Mouse (Mus musculus) ovary, postnatal 36 days (tissue): Measurements from ENCODE around the gene Unc45b.
"Not testable (repeated sequence)": the region's sequence is repeated elsewhere in the genome, so short reads cannot be mapped to it uniquely, and the experiment has no call there.

Experiments used
- DNase-seq: peaks from one replicate; pipeline ENCODE4 v3.0.0; 2022; ENCODE audit warnings: low spot score, mixed read lengths

Unc45b gene

GRCm38 (mm10) chr11:82949036-82949435, 38.7 kb downstream of the Unc45b start:
- DNase-seq = no peak

- DNase-seq = no peak
Observed at GRCm38 (mm10) chr11:82950736-82951481, 40.6 kb downstream of the Unc45b start, which contains the start of gene Slfn5. TSS of gene Slfn5 (plus strand) at chr11:82951349.

- peak; percentile 29 for DNase-seq
Observed at GRCm38 (mm10) chr11:82951865-82952611, 41.7 kb downstream of the Unc45b start.

- no peak for DNase-seq
Observed at GRCm38 (mm10) chr11:82952612-82953542, 42.5 kb downstream of the Unc45b start.

GRCm38 (mm10) chr11:82954631-82955030, 44.3 kb downstream of the Unc45b start:
- DNase-seq = no peak

GRCm38 (mm10) chr11:82956925-82957324, 46.6 kb downstream of the Unc45b start:
- DNase-seq = no peak

GRCm38 (mm10) chr11:82959613-82960012, 49.3 kb downstream of the Unc45b start:
- DNase-seq = no peak

GRCm38 (mm10) chr11:82961743-82962142, 51.4 kb downstream of the Unc45b start:
- no peak for DNase-seq

GRCm38 (mm10) chr11:82962215-82962614, 51.9 kb downstream of the Unc45b start:
- DNase-seq = no peak

GRCm38 (mm10) chr11:82970712-82971589, 60.6 kb downstream of the Unc45b start:
- peak; percentile 48 for DNase-seq

GRCm38 (mm10) chr11:82971590-82971974, 61.2 kb downstream of the Unc45b start:
- no peak for DNase-seq

- no peak for DNase-seq
Observed at GRCm38 (mm10) chr11:82973916-82974315, 63.6 kb downstream of the Unc45b start.

- DNase-seq = not testable (repeated sequence)
Observed at GRCm38 (mm10) chr11:82982409-82982808, 72.1 kb downstream of the Unc45b start.

- no peak for DNase-seq
Observed at GRCm38 (mm10) chr11:82983193-82983592, 72.8 kb downstream of the Unc45b start.

GRCm38 (mm10) chr11:82987621-82988020, 77.3 kb downstream of the Unc45b start:
- no peak for DNase-seq

GRCm38 (mm10) chr11:82989357-82989756, 79.0 kb downstream of the Unc45b start:
- no peak for DNase-seq

- peak; percentile 41 for DNase-seq
Observed at GRCm38 (mm10) chr11:82990612-82991385, 80.4 kb downstream of the Unc45b start.

GRCm38 (mm10) chr11:82991469-82992166, 81.3 kb downstream of the Unc45b start, which contains the start of gene Slfn9:
TSS of gene Slfn9 (minus strand) at chr11:82991830.
- DNase-seq = peak; percentile 63
